Mouse (Mus musculus) adrenal gland, postnatal 36 days (tissue): ENCODE measurements around the gene Selenoo. TPM values are rescaled to one million over a fixed set of nuclear protein-coding genes. Genes with fewer than 3 reads are reported as not detected.
A peak's percentile ranks its signal among the peaks of the same experiment; 100 is the strongest.

Experiments
- DNase-seq, 2 experiments: peaks; one replicate each; pipeline ENCODE4 v3.0.0; 2021; ENCODE audit warnings: mixed read lengths in 1 of 2
- total RNA-seq, 2 experiments: library from RNA; stranded (reverse); gene quantifications; 2 replicates each; pipeline ENCODE4 v1.2.3; 2021

Gene Selenoo
- total RNA-seq, 2 experiments from 2014 or later = 29.8 to 44.9 TPM

GRCm38 (mm10) chr15:89075478-89076147 is 13.3 kb upstream of the Selenoo start:
- peak; percentile 92 to 96 for DNase-seq

DNA sequence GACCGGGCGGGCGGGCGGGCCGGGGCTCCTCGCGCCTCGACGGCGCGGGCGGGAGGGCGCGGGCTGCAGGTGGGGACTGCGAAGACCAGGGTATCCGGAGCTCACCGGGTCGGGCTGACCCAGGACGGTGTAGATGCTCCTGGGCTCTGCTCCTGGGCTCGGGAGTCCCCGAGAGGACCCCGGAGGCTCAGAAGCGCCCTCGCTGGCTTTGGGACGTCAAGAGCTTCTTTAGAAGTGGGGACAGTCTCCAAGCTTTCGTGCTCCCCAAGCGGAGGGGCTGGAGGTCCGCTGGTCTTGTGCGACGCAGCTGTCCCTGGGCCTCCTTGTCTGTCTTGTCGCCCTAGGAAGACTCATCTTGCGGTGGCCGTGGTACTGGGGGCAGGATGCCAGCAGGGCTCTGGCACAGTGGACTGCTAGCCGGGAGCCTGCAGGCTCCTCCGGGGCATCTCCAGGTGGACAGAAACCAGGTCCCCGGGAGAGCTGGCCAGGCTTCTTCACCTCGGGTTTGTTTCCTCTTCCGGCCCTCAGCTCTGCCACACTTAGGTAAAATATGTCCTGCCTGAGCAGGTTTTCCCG is 12.6 kb upstream of the Selenoo start:
- DNase-seq = peak; percentile 77 to 79

DNA sequence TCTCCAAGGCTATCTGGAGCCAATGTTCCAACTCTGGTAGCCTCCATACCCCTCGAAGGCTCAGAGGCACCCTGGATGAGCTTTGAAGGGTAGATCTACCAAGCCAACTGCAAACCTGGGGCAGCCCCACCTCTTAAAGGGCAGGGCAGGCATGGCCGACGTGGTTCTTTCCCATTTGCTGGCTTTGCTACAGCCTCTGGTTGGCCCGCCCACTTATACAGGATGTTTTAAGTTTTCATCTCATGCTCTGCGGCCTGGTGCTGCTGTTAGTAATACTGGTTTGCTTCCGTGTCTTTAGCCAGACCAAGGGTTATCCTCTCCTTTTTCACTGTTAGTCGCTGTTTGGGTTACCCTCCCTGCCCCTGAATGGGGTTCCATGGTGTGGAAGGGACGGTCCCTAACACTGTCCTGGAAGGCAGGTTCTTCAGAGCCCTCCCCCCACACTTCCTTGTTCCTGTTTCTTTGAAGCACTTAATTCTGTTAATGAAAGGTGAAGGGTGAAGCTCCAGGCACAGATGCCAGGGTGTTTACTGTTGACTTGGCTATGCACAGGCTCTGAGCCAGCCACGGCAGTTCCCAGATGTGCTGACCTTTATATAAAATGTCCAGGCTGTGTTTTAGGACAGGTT is 10.6 kb upstream of the Selenoo start:
- peak; percentile 56 to 62 for DNase-seq

GRCm38 (mm10) chr15:89083906-89084305 is 5.0 kb upstream of the Selenoo start:
- DNase-seq = no peak

DNA sequence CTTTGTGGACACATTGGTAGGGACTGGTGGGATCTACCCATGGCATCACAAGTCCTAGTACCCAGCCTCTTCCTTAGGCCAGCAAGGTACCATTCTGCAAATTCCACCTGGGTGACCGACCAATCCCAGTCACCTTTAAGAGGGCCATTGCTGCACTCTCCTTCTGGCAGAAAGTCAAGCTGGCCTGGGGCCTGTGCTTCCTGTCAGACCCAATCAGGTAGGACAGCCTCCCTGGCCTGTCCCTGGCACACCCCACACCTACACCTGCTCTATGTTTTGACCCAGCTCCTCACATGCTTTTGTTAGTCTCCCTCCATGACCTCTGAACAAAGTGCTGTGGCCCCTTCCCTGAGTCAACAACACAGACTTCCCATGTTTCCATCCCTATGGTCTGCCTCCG is 4.1 kb upstream of the Selenoo start:
- no peak for DNase-seq

DNA sequence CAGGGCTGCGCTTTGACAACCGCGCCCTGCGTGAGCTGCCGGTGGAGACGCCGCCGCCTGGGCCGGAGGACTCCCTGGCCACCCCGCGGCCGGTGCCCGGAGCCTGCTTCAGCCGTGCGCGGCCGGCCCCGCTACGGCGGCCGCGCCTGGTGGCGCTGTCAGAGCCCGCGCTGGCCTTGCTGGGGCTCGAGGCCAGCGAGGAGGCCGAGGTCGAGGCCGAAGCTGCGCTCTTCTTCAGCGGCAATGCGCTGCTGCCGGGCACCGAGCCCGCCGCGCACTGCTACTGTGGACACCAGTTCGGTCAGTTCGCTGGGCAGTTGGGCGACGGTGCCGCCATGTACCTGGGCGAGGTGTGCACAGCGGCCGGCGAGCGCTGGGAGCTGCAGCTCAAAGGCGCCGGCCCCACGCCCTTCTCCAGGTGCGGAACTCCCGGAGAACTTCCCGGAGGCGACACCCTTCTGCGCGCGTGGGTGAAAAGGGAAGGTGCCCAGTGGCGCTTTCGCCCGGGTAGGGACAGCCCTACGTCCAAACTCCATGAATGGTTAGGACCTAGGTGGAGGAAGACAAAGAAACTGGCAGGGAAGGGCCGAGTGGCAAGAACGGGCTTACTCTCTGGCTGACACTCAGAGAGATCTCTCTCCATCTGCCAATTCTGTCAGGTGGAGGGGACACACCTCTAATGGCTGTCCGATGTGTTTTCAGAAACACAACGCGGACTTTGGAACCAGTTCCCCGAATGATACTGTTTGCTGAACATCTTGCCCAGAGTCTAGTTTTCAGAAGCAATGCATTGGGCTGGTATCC is 566 bp downstream of the Selenoo start:
- peak; percentile 69 for DNase-seq

DNA sequence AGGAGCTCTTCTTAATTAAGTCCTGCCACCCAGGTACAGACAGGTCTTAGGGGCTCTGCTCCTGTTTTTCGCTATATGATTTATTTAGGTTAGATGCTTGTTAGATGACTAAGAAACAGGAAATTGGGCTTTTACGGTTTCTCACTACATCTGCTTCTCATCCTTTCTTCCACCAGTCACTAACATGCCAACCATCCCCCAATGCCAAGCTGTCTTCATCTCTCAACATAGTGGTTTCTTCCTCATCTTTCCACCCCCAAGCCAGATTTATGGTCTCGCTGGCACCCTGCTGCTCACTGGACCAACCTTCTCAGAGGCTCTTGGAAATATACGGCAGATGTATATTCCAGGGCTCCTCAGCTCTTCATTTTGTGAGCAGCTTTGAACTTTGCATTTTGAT is 1.8 kb downstream of the Selenoo start:
- no peak for DNase-seq

DNA sequence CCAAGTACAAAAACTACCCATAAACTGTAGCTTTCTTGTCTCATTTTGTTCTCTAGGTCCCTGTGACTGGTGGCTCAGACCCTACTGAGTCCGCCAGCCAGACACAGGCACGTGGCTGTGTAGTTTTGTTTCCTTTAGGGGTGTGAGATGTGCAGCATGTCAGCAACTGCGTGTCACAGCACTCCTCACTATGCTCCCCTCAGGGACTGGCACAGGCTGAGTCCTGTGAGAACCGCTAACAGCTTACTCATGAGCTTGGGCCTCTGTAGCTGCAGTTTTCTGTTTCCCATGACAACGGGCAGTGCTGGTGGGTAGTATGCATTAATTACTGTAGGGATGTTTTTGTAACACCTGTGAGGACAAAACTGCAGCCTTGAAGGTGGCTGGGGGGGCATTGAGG is 3.3 kb downstream of the Selenoo start:
- DNase-seq = no peak

- DNase-seq = no peak
Measured at GRCm38 (mm10) chr15:89097450-89097849, 8.6 kb downstream of the Selenoo start.

- DNase-seq = no peak
Measured at GRCm38 (mm10) chr15:89098616-89099015, 9.7 kb downstream of the Selenoo start.

- DNase-seq = no peak
Measured at GRCm38 (mm10) chr15:89100823-89101222, 11.9 kb downstream of the Selenoo start.

- no peak for DNase-seq
Measured at GRCm38 (mm10) chr15:89102646-89103045, 13.8 kb downstream of the Selenoo start.

GRCm38 (mm10) chr15:89103921-89104320 is 15.0 kb downstream of the Selenoo start:
- DNase-seq = no peak

DNA sequence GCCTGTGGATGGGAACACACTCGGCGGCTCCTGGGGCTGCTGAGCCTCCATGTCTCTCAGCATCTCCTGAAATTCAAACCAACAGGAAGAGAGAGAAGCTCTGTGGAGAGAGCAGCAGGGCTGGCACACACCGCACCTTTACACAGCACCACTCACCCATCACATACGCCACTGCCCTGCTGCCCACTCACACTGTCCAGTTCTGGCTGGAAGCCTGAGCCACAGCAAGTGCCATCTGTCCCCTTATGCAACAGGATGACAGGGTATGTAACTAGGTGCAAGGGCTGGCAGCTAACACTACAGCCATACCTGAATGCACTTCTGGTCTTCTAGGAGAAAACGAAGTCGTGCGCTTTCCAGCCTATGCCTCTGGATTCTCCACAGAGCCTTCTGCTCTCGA is 15.5 kb downstream of the Selenoo start:
- no peak for DNase-seq

- DNase-seq = no peak
Measured at GRCm38 (mm10) chr15:89106073-89106472, 17.2 kb downstream of the Selenoo start.

GRCm38 (mm10) chr15:89106976-89107375 is 18.1 kb downstream of the Selenoo start:
- DNase-seq = no peak

- DNase-seq = peak; percentile 74 to 79
Measured at GRCm38 (mm10) chr15:89110147-89110546, 21.3 kb downstream of the Selenoo start.

DNA sequence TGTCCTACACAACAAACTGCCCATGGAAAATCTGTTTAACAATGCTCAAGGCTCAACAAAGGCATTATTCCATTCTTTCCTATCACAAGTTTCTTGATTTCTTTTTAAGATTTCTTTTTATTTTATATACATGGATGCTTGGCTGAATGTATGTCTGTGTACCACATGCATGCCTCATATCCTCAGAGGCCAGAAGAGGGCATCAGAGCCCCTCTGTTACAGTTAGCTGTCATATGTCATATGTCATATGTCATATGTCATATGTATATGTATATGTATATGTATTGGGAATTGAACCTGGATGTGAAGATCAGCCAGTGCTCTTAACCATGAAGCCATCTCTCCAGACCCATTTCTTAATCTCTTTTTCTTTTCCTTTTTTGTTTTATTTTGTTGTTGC is 29.1 kb downstream of the Selenoo start:
- DNase-seq = no peak

DNA sequence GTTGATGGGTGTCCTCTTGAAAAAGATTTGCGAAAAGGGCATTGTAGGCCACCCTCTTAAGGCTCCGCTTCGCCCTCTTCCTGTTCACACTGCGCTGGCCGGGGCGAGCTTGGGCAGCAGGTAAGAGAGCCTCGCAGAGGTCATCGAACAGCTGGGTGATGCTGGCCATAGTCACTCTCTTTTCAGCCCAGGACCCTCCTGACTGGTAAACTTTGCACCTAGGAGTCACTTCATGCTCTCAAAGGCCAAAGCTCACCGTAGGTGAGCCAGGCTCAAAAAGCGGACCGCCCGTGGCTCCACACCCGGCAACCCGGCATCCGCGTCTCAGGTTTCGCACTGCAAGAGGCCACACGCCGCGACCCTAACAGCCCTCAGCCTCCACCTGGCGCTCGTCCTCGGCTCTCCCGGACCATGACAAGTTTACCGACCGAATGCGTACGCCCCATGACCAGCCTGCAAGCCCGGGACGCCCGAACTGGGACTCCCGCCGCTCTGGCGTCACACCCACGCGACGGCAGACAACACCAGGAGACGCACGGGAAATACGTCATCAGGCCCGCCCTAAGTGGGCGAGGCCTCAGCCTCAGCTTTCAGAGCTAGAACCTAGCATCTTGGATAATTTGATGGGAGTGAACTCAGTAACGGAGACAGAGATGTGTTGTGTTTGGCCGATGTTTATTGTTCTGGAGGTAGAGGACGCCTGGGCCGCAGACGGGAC is 33.9 kb downstream of the Selenoo start, which contains the start of gene Tubgcp6:
Gene Tubgcp6 (minus strand): TSS at position 464 of the 718 bp plus-strand sequence.
- peak; percentile 95 to 96 for DNase-seq

GRCm38 (mm10) chr15:89123595-89123994 is 34.7 kb downstream of the Selenoo start:
- DNase-seq = peak in 1 of 2 experiments; percentile 53

DNA sequence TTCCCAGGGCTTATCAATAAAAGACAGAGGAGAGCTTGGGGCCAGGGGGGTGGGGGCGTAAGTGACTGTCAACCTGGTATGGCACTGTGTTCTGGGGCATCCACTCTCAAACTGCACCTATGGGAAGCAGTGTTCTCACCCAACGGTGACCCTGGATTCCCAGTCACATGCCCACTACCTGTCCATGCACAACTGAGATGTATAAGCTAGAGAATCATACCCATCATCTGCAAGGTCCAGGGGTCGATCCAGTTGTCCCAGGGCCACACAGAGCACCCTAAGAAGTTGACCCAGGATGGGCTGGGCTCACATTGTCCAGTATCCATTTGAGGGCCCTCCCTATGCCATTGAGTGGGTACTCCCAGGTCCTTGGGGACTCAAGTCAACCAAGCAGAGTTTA is 35.4 kb downstream of the Selenoo start:
- DNase-seq = no peak

- no peak for DNase-seq
Measured at GRCm38 (mm10) chr15:89125351-89125750, 36.5 kb downstream of the Selenoo start.
